Mouse (Mus musculus) urinary bladder, adult 18-20 months (tissue): ENCODE data around the gene Slc16a8.
"Not testable (repeated sequence)": the region's sequence is repeated elsewhere in the genome, so short reads cannot be mapped to it uniquely, and the experiment has no call there.

Experiments
- DNase-seq, 2 experiments: peaks; one replicate each; pipeline ENCODE4 v3.0.0; 2022; ENCODE audit warnings: low spot score in 2 of 2, mixed read lengths in 2 of 2

The Slc16a8 gene

GRCm38 (mm10) chr15:79262786-79263309, 8.3 kb upstream of the Slc16a8 start:
- DNase-seq, result no peak

GRCm38 (mm10) chr15:79262375-79262774, 7.8 kb upstream of the Slc16a8 start:
- DNase-seq, result no peak

GRCm38 (mm10) chr15:79261757-79262156, 7.2 kb upstream of the Slc16a8 start:
- DNase-seq, result no peak

GRCm38 (mm10) chr15:79261095-79261725, 6.6 kb upstream of the Slc16a8 start:
- peak; percentile 25 to 51 for DNase-seq

- DNase-seq, result no peak
These were observed 4.0 kb upstream of the Slc16a8 start for GRCm38 (mm10) chr15:79258521-79258920.

- no peak for DNase-seq
These were observed 2.0 kb downstream of the Slc16a8 start for GRCm38 (mm10) chr15:79252580-79252979.

- DNase-seq, result peak in 1 of 2 experiments; percentile 52
These were observed 2.6 kb downstream of the Slc16a8 start for GRCm38 (mm10) chr15:79251781-79252491.

GRCm38 (mm10) chr15:79251168-79251567, 3.4 kb downstream of the Slc16a8 start:
- no peak for DNase-seq

GRCm38 (mm10) chr15:79250236-79250635, 4.3 kb downstream of the Slc16a8 start:
- no peak for DNase-seq

GRCm38 (mm10) chr15:79245321-79245720, 9.2 kb downstream of the Slc16a8 start:
- no peak for DNase-seq

- no peak for DNase-seq
These were observed 10.3 kb downstream of the Slc16a8 start for GRCm38 (mm10) chr15:79244071-79244893.

GRCm38 (mm10) chr15:79243234-79244042, 11.1 kb downstream of the Slc16a8 start:
- DNase-seq, result peak; percentile 90

- DNase-seq, result no peak
These were observed 11.9 kb downstream of the Slc16a8 start for GRCm38 (mm10) chr15:79242574-79243233.

- no peak for DNase-seq
These were observed 16.5 kb downstream of the Slc16a8 start for GRCm38 (mm10) chr15:79238036-79238435.

GRCm38 (mm10) chr15:79235268-79235667, 19.3 kb downstream of the Slc16a8 start:
- DNase-seq, result no peak

GRCm38 (mm10) chr15:79229058-79229821, 25.3 kb downstream of the Slc16a8 start, which contains the start of the genes Pick1 and Gm49486:
Pick1 (plus strand) TSS chr15:79229173.
Gm49486 (plus strand) TSS chr15:79229391.
- DNase-seq, result peak; percentile 76 to 91

- not testable (repeated sequence) for DNase-seq
These were observed 28.8 kb downstream of the Slc16a8 start for GRCm38 (mm10) chr15:79225780-79226179.

- peak; percentile 69 to 77 for DNase-seq
These were observed 29.9 kb downstream of the Slc16a8 start for GRCm38 (mm10) chr15:79224685-79225084.

- no peak for DNase-seq
These were observed 30.9 kb downstream of the Slc16a8 start for GRCm38 (mm10) chr15:79223641-79224040.

- no peak for DNase-seq
These were observed 35.0 kb downstream of the Slc16a8 start for GRCm38 (mm10) chr15:79219572-79219971.
